Mouse (Mus musculus) ES-E14 (cell line): ENCODE measurements around the gene Nfic. TPM values are rescaled to one million over a fixed set of nuclear protein-coding genes. Genes with fewer than 3 reads are reported as not detected.
A peak's percentile ranks its signal among the peaks of the same experiment; 100 is the strongest.

Experiments used
- DNase-seq: peaks from one replicate; pipeline ENCODE4 v3.0.0-alpha.2; 2013; ENCODE audit warnings: low read depth, low spot score
- H3K27ac ChIP-seq: 2 replicates; pipeline ENCODE4 v1.5.1; 2012; ENCODE audit warnings: low read depth, mild to moderate bottlenecking, low read length, moderate library complexity, mixed read lengths; ENCODE audit not compliant: poor library complexity, insufficient read depth, severe bottlenecking
- H3K36me3 ChIP-seq: 2 replicates; pipeline ENCODE4 v1.6.1; 2012; ENCODE audit warnings: mild to moderate bottlenecking, low read length, moderate library complexity, mixed read lengths; ENCODE audit not compliant: control insufficient read depth, poor library complexity, insufficient read depth, severe bottlenecking
- H3K4me1 ChIP-seq, 2 experiments: fragments of 150-350 bp in 1 of 2; sonication (generic) in 1 of 2; 2 replicates each; pipeline ENCODE4 v1.6.1; 2012; ENCODE audit warnings: low read length in 2 of 2, mild to moderate bottlenecking in 1 of 2, mixed read lengths in 1 of 2; ENCODE audit not compliant: control insufficient read depth in 2 of 2, insufficient read depth in 2 of 2, poor library complexity in 1 of 2
- H3K4me3 ChIP-seq, 2 experiments: fragments of 150-350 bp in 1 of 2; sonication (generic) in 1 of 2; 2 replicates each; pipeline ENCODE4 v1.5.1; 2012; ENCODE audit warnings: low read length in 2 of 2, low read depth in 1 of 2, mild to moderate bottlenecking in 1 of 2, mixed read lengths in 1 of 2; ENCODE audit not compliant: insufficient read depth in 1 of 2, poor library complexity in 1 of 2, severe bottlenecking in 1 of 2
- H3K9ac ChIP-seq: 2 replicates; pipeline ENCODE4 v1.6.1; 2012; ENCODE audit warnings: low read depth, mild to moderate bottlenecking, low read length, mixed read lengths; ENCODE audit not compliant: poor library complexity, insufficient read depth, severe bottlenecking
- H3K9me3 ChIP-seq: fragments of 150-350 bp; sonication (generic); 2 replicates; pipeline ENCODE4 v1.6.1; 2012; ENCODE audit warnings: low read depth, mild to moderate bottlenecking, low read length; ENCODE audit not compliant: control insufficient read depth, insufficient read depth
- CHD2 ChIP-seq: IDR thresholded peaks from 2 replicates; pipeline ENCODE4 v1.6.1; 2014; ENCODE audit warnings: mild to moderate bottlenecking, low read depth, low read length, inconsistent platforms
- HCFC1 ChIP-seq: IDR thresholded peaks from 2 replicates; pipeline ENCODE4 v1.6.1; 2012; ENCODE audit warnings: low read length, inconsistent platforms, borderline replicate concordance; ENCODE audit not compliant: insufficient read depth
- MAFK ChIP-seq: IDR thresholded peaks from 2 replicates; pipeline ENCODE4 v1.6.1; 2014; ENCODE audit warnings: mild to moderate bottlenecking, low read depth, low read length, inconsistent platforms; ENCODE audit not compliant: insufficient read depth
- ZC3H11A ChIP-seq: IDR thresholded peaks from 2 replicates; pipeline ENCODE4 v1.6.1; 2012; ENCODE audit warnings: low read depth, mild to moderate bottlenecking, inconsistent platforms, low read length, borderline replicate concordance
- ZNF384 ChIP-seq: IDR thresholded peaks from 2 replicates; pipeline ENCODE4 v1.6.1; 2012; ENCODE audit warnings: low read depth, low read length, inconsistent platforms
- in situ Hi-C, 2 experiments: fragments of 600-800 bp; cut with MboI; formaldehyde crosslinking; loops; one replicate each; pipeline ENCODE4 v1.15.1; 2025; ENCODE audit warnings: low sequenced_read_pairs in 2 of 2, inconsistent platforms in 1 of 2; ENCODE audit not compliant: unreplicated experiment in 2 of 2
- total RNA-seq: library from RNA; depleted of rRNA; stranded (reverse); fragments of 300-350 nt; gene quantifications from 2 replicates; pipeline ENCODE4 v1.2.3, GENCODE M21; 2012; rRNA removed

The Nfic gene
- total RNA-seq, 1 experiment: 4.9 TPM

- Histone ChIP-seq H3K27ac (peak within 1 kb of the TSS; percentile 69; the same call in 1 of the 2 replicates), H3K9ac (peak within 1 kb of the TSS; percentile 76), H3K4me3 (peak within 1 kb of the TSS; percentile 75 to 87), H3K4me1 (peaks cover 11 to 20% of the 10 kb centered on the region in 2 experiments; a peak in 3 of 4 replicates), H3K36me3 (no peaks in the 10 kb centered on the region), H3K9me3 (no peaks in the 10 kb centered on the region)
- peak; percentile 97 for DNase-seq
- in situ Hi-C loops: no loop called here
- no peak for TF ChIP-seq MAFK
- TF ChIP-seq ZNF384: peak; percentile 87
- TF ChIP-seq CHD2: 0 out of 2 replicates have a peak, but pooled peaks have one; percentile 15
These were observed 104.9 kb downstream of the Nfic start, which contains the start of gene Hmg20b for GRCm38 (mm10) chr10:81350351-81351063. TSS of gene Hmg20b (minus strand) at chr10:81350480.

DNA sequence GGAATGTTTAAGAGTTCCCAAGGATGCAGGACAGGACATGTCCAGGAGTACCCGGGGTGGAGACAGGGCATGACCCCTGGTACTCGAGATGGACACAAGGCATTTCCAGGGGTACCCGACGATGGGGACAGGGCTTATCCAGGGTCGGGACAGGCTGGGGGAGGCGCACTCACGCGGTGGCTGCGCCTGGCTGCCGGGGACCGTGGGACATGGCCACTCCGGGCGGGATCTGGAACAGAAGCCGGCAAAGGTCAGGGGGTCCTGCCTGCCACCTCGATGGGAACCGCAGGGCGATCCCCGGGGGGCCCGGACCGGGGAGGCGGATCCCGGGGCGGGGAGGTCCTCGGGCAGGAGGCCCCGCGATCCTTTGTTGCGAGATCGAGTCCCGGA, 105.5 kb downstream of the Nfic start:
- H3K4me1 ChIP-seq: peaks cover 9 to 19% of the 10 kb centered on the region in 2 experiments; a peak in 3 of 4 replicates
- peak overlapping the region; percentile 2; the same call in 1 of the 2 replicates for H3K27ac ChIP-seq
- in situ Hi-C loops: no loop called here
- TF ChIP-seq CHD2 (no peak), HCFC1 (no peak), MAFK (no peak), ZC3H11A (no peak), ZNF384 (no peak)
- H3K9ac ChIP-seq: peak overlapping the region; percentile 67
- peak overlapping the region; percentile 69 to 87 for H3K4me3 ChIP-seq
- H3K36me3 ChIP-seq: no peaks in the 10 kb centered on the region
- DNase-seq: no peak
- no peaks in the 10 kb centered on the region for H3K9me3 ChIP-seq

DNA sequence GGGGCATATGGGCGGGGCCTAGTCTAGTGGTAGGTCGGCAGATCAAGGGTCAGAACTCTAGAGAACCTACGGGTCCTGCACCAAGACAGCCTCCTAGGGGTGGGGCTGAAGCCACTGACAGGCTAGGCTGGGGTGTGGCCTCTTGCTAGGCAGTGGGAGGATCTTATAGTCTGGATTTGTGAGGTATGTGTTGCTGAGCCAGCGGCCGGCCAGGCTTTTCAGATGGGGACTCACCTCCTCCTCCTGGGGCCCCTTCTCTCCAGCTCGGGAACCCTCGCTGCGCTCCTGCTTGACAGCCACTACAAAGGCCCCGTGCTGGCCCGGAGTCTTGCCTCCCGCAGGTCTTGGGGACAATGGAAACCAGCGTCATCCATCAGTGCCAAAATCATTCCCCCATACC, 106.3 kb downstream of the Nfic start:
- in situ Hi-C loops: no loop called here
- Histone ChIP-seq H3K27ac (no peak overlapping the region; the same call in 1 of the 2 replicates), H3K4me3 (peak overlapping the region; percentile 69 to 87), H3K9me3 (no peaks in the 10 kb centered on the region), H3K9ac (no peak overlapping the region; the same call in 1 of the 2 replicates), H3K4me1 (peaks cover 4 to 12% of the 10 kb centered on the region in 2 experiments; a peak in 3 of 4 replicates), H3K36me3 (no peaks in the 10 kb centered on the region)
- peak; percentile 87 for DNase-seq
- TF ChIP-seq ZNF384 (no peak), ZC3H11A (no peak), MAFK (no peak), HCFC1 (no peak), CHD2 (no peak)

DNA sequence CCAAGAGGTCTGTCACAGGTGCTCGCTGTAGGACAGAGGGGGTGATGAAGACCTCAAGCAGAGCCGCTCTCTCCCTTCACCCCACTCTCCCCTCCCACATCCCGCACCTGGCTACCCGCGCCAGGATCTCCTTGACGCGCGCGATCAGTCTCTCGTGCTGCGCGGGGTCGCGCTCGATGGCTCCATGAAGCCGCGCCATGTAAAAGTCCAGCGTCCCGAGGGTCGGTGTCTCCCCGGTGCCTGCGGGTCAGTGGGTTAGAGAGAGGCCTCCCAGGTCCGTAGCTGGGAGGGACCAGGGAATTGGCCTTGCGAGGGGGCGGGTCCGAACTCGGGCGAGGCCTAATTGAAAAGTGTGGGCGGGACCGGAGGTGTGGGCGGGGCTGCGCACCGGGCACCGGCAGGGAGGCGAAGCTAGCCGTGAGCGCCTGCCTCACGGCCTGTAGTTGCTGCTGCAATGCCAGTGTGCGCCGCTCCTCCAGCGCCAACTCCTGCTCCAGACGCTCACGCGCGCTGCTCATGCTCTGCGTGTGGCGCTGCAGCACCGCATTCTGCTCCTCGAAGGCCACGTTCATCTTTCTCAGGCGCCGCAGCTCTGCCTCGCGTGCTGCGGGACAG, 108.9 kb downstream of the Nfic start:
- Histone ChIP-seq H3K9me3 (no peaks in the 10 kb centered on the region), H3K4me3 (peak overlapping the region; percentile 31 to 60), H3K9ac (peak overlapping the region; percentile 64; the same call in 1 of the 2 replicates), H3K27ac (no peak overlapping the region), H3K4me1 (peaks cover 4 to 8% of the 10 kb centered on the region in 2 experiments; a peak in 3 of 4 replicates), H3K36me3 (no peaks in the 10 kb centered on the region)
- in situ Hi-C loops: no loop called here
- TF ChIP-seq ZC3H11A (no peak), CHD2 (no peak), MAFK (no peak), HCFC1 (no peak), ZNF384 (no peak)
- DNase-seq: no peak

Other genes with a start within 250 kb of the Nfic start
- gene Atcay, start 224.8 kb downstream of the Nfic start, total RNA-seq: 4.1 and 5.5 TPM in 2 replicates
- gene Zfr2, start 222.5 kb downstream of the Nfic start, total RNA-seq: 0.67 and 4.7 TPM in 2 replicates
- 0.85 and 5.0 TPM in 2 replicates for gene Matk, start 202.7 kb downstream of the Nfic start, total RNA-seq
- gene Mrpl54, start 188.7 kb downstream of the Nfic start, total RNA-seq: 114 and 138 TPM in 2 replicates
- gene Apba3, start 188.7 kb downstream of the Nfic start, total RNA-seq: 72.3 and 90.2 TPM in 2 replicates
- gene Tjp3, start 164.1 kb downstream of the Nfic start, total RNA-seq: 5.2 and 15.2 TPM in 2 replicates
- gene Pip5k1c, start 162.7 kb downstream of the Nfic start, total RNA-seq: 27.3 and 34.6 TPM in 2 replicates
- 53.1 and 54.9 TPM in 2 replicates for gene Cactin, start 134.5 kb downstream of the Nfic start, total RNA-seq
- 2.3 and 4.5 TPM in 2 replicates for gene Tbxa2r, start 126.9 kb downstream of the Nfic start, total RNA-seq
- 0.09 and 0.16 TPM in 2 replicates for gene Gipc3, start 112.4 kb downstream of the Nfic start, total RNA-seq
- 43.5 and 55.9 TPM in 2 replicates for gene Hmg20b, start 105.2 kb downstream of the Nfic start, total RNA-seq
- gene Mfsd12, start 98.1 kb downstream of the Nfic start, total RNA-seq: 28.7 and 46.1 TPM in 2 replicates
- gene 4930404N11Rik, start 89.8 kb downstream of the Nfic start, total RNA-seq: 9.4 and 19.1 TPM in 2 replicates
- gene Fzr1, start 77.1 kb downstream of the Nfic start, total RNA-seq: 63.0 and 94.5 TPM in 2 replicates
- gene Dohh, start 71.2 kb downstream of the Nfic start, total RNA-seq: 168 and 183 TPM in 2 replicates
- gene Gm48551, start 71.2 kb downstream of the Nfic start, total RNA-seq: 1.1 and 1.8 TPM in 2 replicates
- 2.5 and 2.7 TPM in 2 replicates for gene Gm48552, start 66.6 kb downstream of the Nfic start, total RNA-seq
- 1.7 TPM in 2 replicates for gene Smim24, start 62.6 kb downstream of the Nfic start, total RNA-seq
- gene Celf5, start 27.1 kb upstream of the Nfic start, total RNA-seq: 5.0 and 8.2 TPM in 2 replicates
- gene Ncln, start 40.8 kb upstream of the Nfic start, total RNA-seq: 254 and 393 TPM in 2 replicates
- 0.94 and 1.9 TPM in 2 replicates for gene S1pr4, start 44.5 kb upstream of the Nfic start, total RNA-seq
- 11.8 and 16.6 TPM in 2 replicates for gene Gna15, start 68.6 kb upstream of the Nfic start, total RNA-seq
- gene Gna11, start 89.6 kb upstream of the Nfic start, total RNA-seq: 52.1 and 53.4 TPM in 2 replicates
- 102 and 145 TPM in 2 replicates for gene Aes, start 103.9 kb upstream of the Nfic start, total RNA-seq
- gene Tle2, start 118.9 kb upstream of the Nfic start, total RNA-seq: 2.4 and 2.6 TPM in 2 replicates
- 17.7 and 22.0 TPM in 2 replicates for gene Tle6, start 145.4 kb upstream of the Nfic start, total RNA-seq
- gene BC025920, start 150.6 kb upstream of the Nfic start, total RNA-seq: 2.3 and 2.5 TPM in 2 replicates
- 14.5 and 16.7 TPM in 2 replicates for gene Sirt6, start 172.2 kb upstream of the Nfic start, total RNA-seq
- 14.4 and 18.6 TPM in 2 replicates for gene Ankrd24, start 172.9 kb upstream of the Nfic start, total RNA-seq
- gene Gm10778, start 193.4 kb upstream of the Nfic start, total RNA-seq: 5.3 and 5.5 TPM in 2 replicates
- gene Zfp433, start 249.2 kb upstream of the Nfic start, total RNA-seq: 6.1 and 7.3 TPM in 2 replicates